Mouse (Mus musculus): ENCODE data around the gene Miga1. TPM values are rescaled to one million over a fixed set of nuclear protein-coding genes. Genes with fewer than 3 reads are reported as not detected.
A peak's percentile ranks its signal among the peaks of the same experiment; 100 is the strongest.

Gene Miga1
- total and polyA plus RNA-seq, 3 experiments: 25.3 to 44.7 (median 32.5) TPM

GRCm38 (mm10) chr3:152238836-152239235 lies 101.4 kb downstream of the Miga1 start:
- Histone ChIP-seq H3K4me3 (replicated peaks in 1 of 3; ENCODE audit: low read depth in 2 of 3, low read length in 2 of 3, poor library complexity in 1 of 3) (no peak overlapping the region), H3K9ac (ENCODE audit: insufficient read depth, low read depth) (no peak overlapping the region), H3K9me3 (replicated peaks; ENCODE audit: low read length) (no peaks in the 10 kb centered on the region), H3K4me1 (ENCODE audit: control insufficient read depth in 1 of 2, insufficient read depth in 2 of 2) (peaks cover 0 to 10% of the 10 kb centered on the region in 2 experiments; a peak in 1 of 4 replicates), H3K4me2 (ENCODE audit: insufficient read depth, low read depth, poor library complexity, severe bottlenecking) (no peak overlapping the region), H3K36me3 (replicated peaks in 1 of 2; ENCODE audit: control insufficient read depth in 1 of 2, insufficient read depth in 1 of 2, low read length in 1 of 2) (peaks cover 32 to 81% of the 10 kb centered on the region in 2 experiments), H3K79me2 (replicated peaks; ENCODE audit: control insufficient read depth, extremely low read depth, insufficient read depth, poor library complexity, severe bottlenecking) (no peaks in the 10 kb centered on the region; the same call in 1 of the 2 replicates), H3K27ac (ENCODE audit: insufficient read depth, low read depth) (no peak overlapping the region), H3K27me3 (replicated peaks) (no peaks in the 10 kb centered on the region)
- dilution Hi-C loops (cut with MboI; ENCODE audit: extremely low pct_ligation_motif_present, extremely low pct_unique_long_range_greater_than_20kb, low sequenced_read_pairs): no loop called here
- TF ChIP-seq RAD21 (IDR thresholded peaks at IDR 0.05; ENCODE audit: low read depth, low read length): no peak
- TF ChIP-seq MYC (IDR thresholded peaks at IDR 0.05; ENCODE audit: low read depth, low read length): peak; percentile 36; the same call in 1 of the 2 replicates
- DNase-seq (ENCODE audit: extremely low read depth): peak; percentile 48
- in situ Hi-C loops (cut with MboI; ENCODE audit: low pct_ligation_motif_present, low pct_unique_long_range_greater_than_20kb, low sequenced_read_pairs): no loop called here

- H3K4me2 ChIP-seq (ENCODE audit: insufficient read depth, low read depth, poor library complexity, severe bottlenecking): no peak overlapping the region
- H3K4me3 ChIP-seq (replicated peaks in 1 of 3; ENCODE audit: low read depth in 2 of 3, low read length in 2 of 3, poor library complexity in 1 of 3): no peak overlapping the region
- no peak for TF ChIP-seq E2F4 (IDR thresholded peaks at IDR 0.05; ENCODE audit: insufficient replicate concordance, low read depth, low read length)
- TF ChIP-seq POLR2AphosphoS2 (IDR thresholded peaks at IDR 0.05; ENCODE audit: low read depth, low read length): peak; percentile 63
- no peak for TF ChIP-seq NRF1 (IDR thresholded peaks at IDR 0.05; ENCODE audit: low read depth, low read length)
- no peak overlapping the region for H3K27ac ChIP-seq (ENCODE audit: insufficient read depth, low read depth)
- in situ Hi-C loops (cut with MboI; ENCODE audit: low pct_ligation_motif_present, low pct_unique_long_range_greater_than_20kb, low sequenced_read_pairs): no loop called here
- DNase-seq (ENCODE audit: extremely low read depth): no peak
- no peaks in the 10 kb centered on the region for H3K27me3 ChIP-seq (replicated peaks)
- no peaks in the 10 kb centered on the region for H3K9me3 ChIP-seq (replicated peaks; ENCODE audit: low read length)
- H3K36me3 ChIP-seq (replicated peaks in 1 of 2; ENCODE audit: control insufficient read depth in 1 of 2, insufficient read depth in 1 of 2, low read length in 1 of 2): peaks cover 45 to 90% of the 10 kb centered on the region in 2 experiments
- dilution Hi-C loops (cut with MboI; ENCODE audit: extremely low pct_ligation_motif_present, extremely low pct_unique_long_range_greater_than_20kb, low sequenced_read_pairs): no loop called here
- peaks cover 10% of the 10 kb centered on the region for H3K79me2 ChIP-seq (replicated peaks; ENCODE audit: control insufficient read depth, extremely low read depth, insufficient read depth, poor library complexity, severe bottlenecking)
- peaks cover 0 to 23% of the 10 kb centered on the region in 2 experiments; a peak in 2 of 4 replicates for H3K4me1 ChIP-seq (ENCODE audit: control insufficient read depth in 1 of 2, insufficient read depth in 2 of 2)
- no peak overlapping the region for H3K9ac ChIP-seq (ENCODE audit: insufficient read depth, low read depth)
Observed at GRCm38 (mm10) chr3:152235805-152236204, 104.4 kb downstream of the Miga1 start.

- Histone ChIP-seq H3K4me1 (ENCODE audit: control insufficient read depth in 1 of 2, insufficient read depth in 2 of 2) (peaks cover 0 to 24% of the 10 kb centered on the region in 2 experiments; a peak in 2 of 4 replicates), H3K4me3 (replicated peaks in 1 of 3; ENCODE audit: low read depth in 2 of 3, low read length in 2 of 3, poor library complexity in 1 of 3) (no peak overlapping the region), H3K9me3 (replicated peaks; ENCODE audit: low read length) (no peaks in the 10 kb centered on the region), H3K79me2 (replicated peaks; ENCODE audit: control insufficient read depth, extremely low read depth, insufficient read depth, poor library complexity, severe bottlenecking) (peaks cover 15% of the 10 kb centered on the region), H3K36me3 (replicated peaks in 1 of 2; ENCODE audit: control insufficient read depth in 1 of 2, insufficient read depth in 1 of 2, low read length in 1 of 2) (peaks cover 47 to 89% of the 10 kb centered on the region in 2 experiments), H3K27ac (ENCODE audit: insufficient read depth, low read depth) (no peak overlapping the region), H3K9ac (ENCODE audit: insufficient read depth, low read depth) (no peak overlapping the region), H3K27me3 (replicated peaks) (no peaks in the 10 kb centered on the region), H3K4me2 (ENCODE audit: insufficient read depth, low read depth, poor library complexity, severe bottlenecking) (no peak overlapping the region)
- TF ChIP-seq POLR2AphosphoS2 (IDR thresholded peaks at IDR 0.05; ENCODE audit: low read depth, low read length): peak; percentile 82
- TF ChIP-seq NELFE (IDR thresholded peaks at IDR 0.05; ENCODE audit: low read depth, low read length): no peak
- no peak for TF ChIP-seq TBP (conservative IDR thresholded peaks at IDR 0.05; ENCODE audit: low read depth, low read length)
- TF ChIP-seq ZKSCAN1 (IDR thresholded peaks at IDR 0.05; ENCODE audit: borderline replicate concordance, low read depth, low read length): no peak
- no peak for DNase-seq (ENCODE audit: extremely low read depth)
- in situ Hi-C loops (cut with MboI; ENCODE audit: low pct_ligation_motif_present, low pct_unique_long_range_greater_than_20kb, low sequenced_read_pairs): no loop called here
- dilution Hi-C loops (cut with MboI; ENCODE audit: extremely low pct_ligation_motif_present, extremely low pct_unique_long_range_greater_than_20kb, low sequenced_read_pairs): no loop called here
Observed at GRCm38 (mm10) chr3:152235238-152235637, 105.0 kb downstream of the Miga1 start.
